Comparison of ENCODE assay signal across 8 mouse cellular contexts in genomic region chr6:64649296-64650226, GRCm38 (mm10).
DNase-seq lines count a peak whose midpoint lies in the region; ATAC-seq and TF ChIP-seq lines count a peak whose summit lies in the region.

No protein-coding gene starts in this region.

- H3K4me2 ChIP-seq in forebrain, embryonic 14.5 days (ENCODE audit: low read length) = peak overlapping the region; percentile 51
- H3K4me2 ChIP-seq in hindbrain, embryonic 13.5 days = peak overlapping the region; percentile 58
- H3K4me2 ChIP-seq in lung, embryonic 14.5 days = peak overlapping the region; percentile 67

- no peak overlapping the region for H3K27ac ChIP-seq in forebrain, embryonic 14.5 days (ENCODE audit: low read depth, low read length)
- peak overlapping the region; percentile 76 for H3K27ac ChIP-seq in hindbrain, embryonic 13.5 days
- no peak overlapping the region for H3K27ac ChIP-seq in lung, embryonic 14.5 days (ENCODE audit: low read depth)

- no peaks in the 10 kb centered on the region for H3K36me3 ChIP-seq in forebrain, embryonic 14.5 days (ENCODE audit: control insufficient read depth, insufficient read depth, low read length)
- no peaks in the 10 kb centered on the region for H3K36me3 ChIP-seq in hindbrain, embryonic 13.5 days
- H3K36me3 ChIP-seq in lung, embryonic 14.5 days (ENCODE audit: insufficient read depth) = no peaks in the 10 kb centered on the region

- ATAC-seq in Patski = peak; percentile 71
- ATAC-seq in forebrain, embryonic 14.5 days = peak; percentile 89
- peak; percentile 93 for ATAC-seq in hindbrain, embryonic 13.5 days (ENCODE audit: low FRiP score)
- ATAC-seq in lung, embryonic 14.5 days (ENCODE audit: insufficient read depth) = peak; percentile 81

- DNase-seq in Patski (ENCODE audit: low read depth, low spot score) = peak; percentile 6
- peak; percentile 35 for DNase-seq in c-Kit-positive CD71-positive TER-119-positive erythroid progenitor cells, embryonic 14.5 days (ENCODE audit: low spot score)
- peak; percentile 94 for DNase-seq in forebrain, embryonic 14.5 days (ENCODE audit: low spot score)
- peak; percentile 71 for DNase-seq in layer of hippocampus, adult 9-11 months
- DNase-seq in lung, embryonic 14.5 days = peak; percentile 93
- peak; percentile 88 for DNase-seq in retina, postnatal 1 day
- no peak for DNase-seq in spleen, postnatal 14 days (ENCODE audit: low spot score in 2 of 2)

- H3K27me3 ChIP-seq in Patski = no peaks in the 10 kb centered on the region
- 0 out of 2 replicates have a peak, but pooled peaks cover 3% of the 10 kb centered on the region for H3K27me3 ChIP-seq in forebrain, embryonic 14.5 days (replicated peaks; ENCODE audit: control insufficient read depth, insufficient read depth, low read length)
- no peaks in the 10 kb centered on the region for H3K27me3 ChIP-seq in hindbrain, embryonic 13.5 days
- H3K27me3 ChIP-seq in lung, embryonic 14.5 days (ENCODE audit: insufficient read depth, low read length) = no peaks in the 10 kb centered on the region

- 9% methylated on average over 20 of the region's 20 CpGs for WGBS in forebrain, embryonic 14.5 days
- 12% methylated on average over 20 of the region's 20 CpGs for WGBS in hindbrain, embryonic 13.5 days
- 7% methylated on average over 20 of the region's 20 CpGs for WGBS in lung, embryonic 14.5 days

- in situ Hi-C loops in Patski (cut with MboI; ENCODE audit: low pct_unique_long_range_greater_than_20kb) = no loop called here

- CTCF ChIA-PET in Patski (lab: Charles Lee) = interaction anchor here (1.2 to 1.9 kb wide), 2 partner anchors 12 to 28 kb away, joined by 3 to 6 read pairs; no protein-coding TSS in a partner anchor

- TF ChIP-seq CTCF in Patski (IDR thresholded peaks at IDR 0.05) = peak; percentile 76
- peak; percentile 94 for TF ChIP-seq CTCF in lung, embryonic 14.5 days (IDR thresholded peaks at IDR 0.05; ENCODE audit: low read depth)

- POLR2A ChIA-PET in Patski (lab: Charles Lee) = no interaction called here

- peak overlapping the region; percentile 28 for H3K4me3 ChIP-seq in forebrain, embryonic 14.5 days (ENCODE audit: low read depth, low read length)
- H3K4me3 ChIP-seq in hindbrain, embryonic 13.5 days = peak overlapping the region; percentile 38
- H3K4me3 ChIP-seq in lung, embryonic 14.5 days (ENCODE audit: low read depth, low read length) = peak overlapping the region; percentile 32

- H3K9me3 ChIP-seq in forebrain, embryonic 14.5 days (replicated peaks; ENCODE audit: control insufficient read depth, low read length) = no peaks in the 10 kb centered on the region
- H3K9me3 ChIP-seq in hindbrain, embryonic 13.5 days = no peaks in the 10 kb centered on the region
- no peaks in the 10 kb centered on the region for H3K9me3 ChIP-seq in lung, embryonic 14.5 days (ENCODE audit: low read depth, low read length)

- no peaks in the 10 kb centered on the region; the same call in 1 of the 2 replicates for H3K4me1 ChIP-seq in forebrain, embryonic 14.5 days (ENCODE audit: control insufficient read depth, insufficient read depth, low read length)
- peaks cover 21% of the 10 kb centered on the region for H3K4me1 ChIP-seq in hindbrain, embryonic 13.5 days (replicated peaks)
- no peaks in the 10 kb centered on the region for H3K4me1 ChIP-seq in lung, embryonic 14.5 days (ENCODE audit: insufficient read depth)

- H3K9ac ChIP-seq in forebrain, embryonic 14.5 days (ENCODE audit: low read length) = peak overlapping the region; percentile 35; the same call in 1 of the 2 replicates
- peak overlapping the region; percentile 55 for H3K9ac ChIP-seq in hindbrain, embryonic 13.5 days
- H3K9ac ChIP-seq in lung, embryonic 14.5 days = peak overlapping the region; percentile 36; the same call in 1 of the 2 replicates

Comparison
In these comparisons a context has a peak if more than half of its experiments do, and no peak if none do; other contexts are left out.
1. DNase-seq: peak in Patski (single experiment), c-Kit-positive CD71-positive TER-119-positive erythroid progenitor cells, embryonic 14.5 days (single experiment), forebrain, embryonic 14.5 days (single experiment), layer of hippocampus, adult 9-11 months (single experiment), lung, embryonic 14.5 days (single experiment) and retina, postnatal 1 day (single experiment); none in spleen, postnatal 14 days (0 of 2).
2. Peak in every context shown above with its lines, with median percentiles within 50 percentile points of each other: ATAC-seq, H3K4me2 ChIP-seq, H3K4me3 ChIP-seq and H3K9ac ChIP-seq.